Mouse (Mus musculus) stomach, embryonic 16.5 days (tissue): ENCODE results near the gene Dedd. TPM values are rescaled to one million over a fixed set of nuclear protein-coding genes. Genes with fewer than 3 reads are reported as not detected.
"Not testable (repeated sequence)": the region's sequence is repeated elsewhere in the genome, so short reads cannot be mapped to it uniquely, and the experiment has no call there.

Source experiments
- ATAC-seq: fragments of 200-750 bp; cut with Nextera tagmentation; 2 replicates; pipeline ENCODE4 v1.8.0; 2017; ENCODE audit warnings: moderate number of reproducible peaks, moderate TSS enrichment; ENCODE audit not compliant: insufficient read depth, low FRiP score
- H3K27ac ChIP-seq: fragments of 300-500 bp; sonication (generic); 2 replicates; pipeline ENCODE4 v1.5.1; 2014; ENCODE audit warnings: low read length
- H3K27me3 ChIP-seq: fragments of 300-500 bp; sonication (generic); 2 replicates; pipeline ENCODE4 v1.6.1; 2014; ENCODE audit warnings: low read length, control low read depth, mixed read lengths; ENCODE audit not compliant: control insufficient read depth, insufficient read depth
- H3K36me3 ChIP-seq: fragments of 300-500 bp; sonication (generic); 2 replicates; pipeline ENCODE4 v1.6.1; 2014; ENCODE audit warnings: low read length; ENCODE audit not compliant: control insufficient read depth, insufficient read depth
- H3K4me1 ChIP-seq: fragments of 300-500 bp; sonication (generic); 2 replicates; pipeline ENCODE4 v1.6.1; 2014; ENCODE audit warnings: low read length, control low read depth, mixed read lengths; ENCODE audit not compliant: control insufficient read depth, insufficient read depth
- H3K4me2 ChIP-seq: fragments of 300-500 bp; sonication (generic); 2 replicates; pipeline ENCODE4 v1.6.1; 2014; ENCODE audit warnings: low read depth, low read length, mixed read lengths
- H3K4me3 ChIP-seq: fragments of 300-500 bp; sonication (generic); replicated peaks from 2 replicates; pipeline ENCODE4 v1.5.1; 2014; ENCODE audit warnings: mild to moderate bottlenecking, low read length
- H3K9ac ChIP-seq: fragments of 300-500 bp; sonication (generic); 2 replicates; pipeline ENCODE4 v1.6.1; 2014; ENCODE audit warnings: low read length
- H3K9me3 ChIP-seq: fragments of 300-500 bp; sonication (generic); replicated peaks from 2 replicates; pipeline ENCODE4 v1.6.1; 2016; ENCODE audit warnings: low read length, control low read depth; ENCODE audit not compliant: control insufficient read depth
- WGBS: fragments of 180-500 bp; shearing (Covaris S2); extraction: QIAGEN DNeasy Blood & Tissue Kit; methylation state at CpG from one replicate; pipeline ENCODE4 v1.1.7; 2014; 5-methylcytosine and 5-hydroxymethylcytosine counted together
- polyA plus RNA-seq: library from polyadenylated mRNA; unstranded; fragments of >200 nt; fragmentation: Nextera tagmentation; extraction: Ambion mirVana; gene quantifications from 2 replicates; pipeline ENCODE4 v1.2.1, GENCODE M21; 2015

Gene Dedd
- polyA plus RNA-seq, 1 experiment from 2014 or later, result 54.7 TPM

DNA sequence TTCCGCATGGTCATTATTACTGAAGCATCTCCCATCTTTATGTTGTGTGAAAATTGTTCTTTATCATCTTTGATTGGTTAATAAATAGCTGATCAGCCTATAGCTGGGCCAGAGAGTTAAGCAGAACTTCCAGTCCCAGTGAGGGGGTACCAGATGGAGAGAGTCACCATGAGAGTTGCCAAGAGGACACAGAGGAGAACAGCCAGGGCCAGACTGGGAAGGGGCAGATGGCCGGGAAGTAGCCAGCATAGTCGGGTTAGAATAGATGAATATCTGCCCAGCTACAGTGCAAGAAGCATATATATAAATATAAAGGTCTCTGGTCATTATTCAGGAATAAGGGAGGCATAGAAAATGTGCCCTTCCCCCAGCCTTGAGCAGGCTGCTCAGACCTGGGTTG lies 30.7 kb upstream of the Dedd start:
- Histone ChIP-seq H3K36me3 (no peaks in the 10 kb centered on the region), H3K4me1 (peaks cover 7% of the 10 kb centered on the region), H3K27me3 (peaks cover 5% of the 10 kb centered on the region; the same call in 1 of the 2 replicates), H3K9me3 (no peaks in the 10 kb centered on the region), H3K27ac (no peak overlapping the region), H3K9ac (no peak overlapping the region), H3K4me2 (no peak overlapping the region), H3K4me3 (no peak overlapping the region)
- 53% methylated on average over 3 of the region's 3 CpGs for WGBS
- no peak for ATAC-seq

GRCm38 (mm10) chr1:171306157-171306556 lies 22.8 kb upstream of the Dedd start:
- not testable (repeated sequence) for H3K4me3 ChIP-seq, H3K9ac ChIP-seq, H3K36me3 ChIP-seq, H3K27ac ChIP-seq, H3K9me3 ChIP-seq, H3K4me1 ChIP-seq, ATAC-seq, H3K27me3 ChIP-seq, H3K4me2 ChIP-seq
- WGBS, result 59% methylated on average over 5 of the region's 5 CpGs

DNA sequence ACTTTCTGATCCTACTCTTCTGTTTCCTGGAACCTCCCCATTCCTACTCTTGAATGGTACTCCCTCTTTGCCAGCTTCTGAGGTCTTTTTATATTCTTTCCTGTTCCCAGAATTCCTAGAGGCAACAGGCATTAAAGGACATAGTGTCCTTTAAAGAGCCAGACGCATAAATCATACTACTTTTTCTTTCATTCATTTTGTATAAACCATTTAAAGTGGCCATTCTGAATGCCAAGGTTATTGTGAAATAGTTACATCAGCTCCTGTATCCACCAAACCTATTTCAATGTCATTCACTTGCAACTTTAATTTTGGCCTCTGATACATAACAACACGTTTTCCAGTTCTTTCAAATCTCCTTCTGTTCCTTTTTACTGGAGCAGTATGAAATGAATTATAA lies 19.6 kb upstream of the Dedd start:
- H3K9me3 ChIP-seq, result no peaks in the 10 kb centered on the region
- no peak for ATAC-seq
- no peaks in the 10 kb centered on the region for H3K4me1 ChIP-seq
- no peak overlapping the region for H3K4me3 ChIP-seq
- H3K9ac ChIP-seq, result no peak overlapping the region
- H3K4me2 ChIP-seq, result no peak overlapping the region
- H3K36me3 ChIP-seq, result no peaks in the 10 kb centered on the region
- WGBS, result 57% methylated on average over 2 of the region's 2 CpGs
- H3K27me3 ChIP-seq, result no peaks in the 10 kb centered on the region
- H3K27ac ChIP-seq, result no peak overlapping the region

GRCm38 (mm10) chr1:171319748-171320147 lies 9.2 kb upstream of the Dedd start:
- Histone ChIP-seq H3K36me3 (no peaks in the 10 kb centered on the region), H3K27ac (no peak overlapping the region), H3K4me3 (0 out of 2 replicates have a peak overlapping the region, but pooled peaks have one; percentile 8), H3K4me2 (0 out of 2 replicates have a peak overlapping the region, but pooled peaks have one; percentile 19), H3K27me3 (no peaks in the 10 kb centered on the region), H3K9me3 (no peaks in the 10 kb centered on the region), H3K4me1 (peaks cover 6% of the 10 kb centered on the region; the same call in 1 of the 2 replicates), H3K9ac (no peak overlapping the region)
- no peak for ATAC-seq
- 21% methylated on average over 7 of the region's 7 CpGs for WGBS

- Histone ChIP-seq H3K36me3 (no peaks in the 10 kb centered on the region), H3K9me3 (no peaks in the 10 kb centered on the region), H3K9ac (no peak overlapping the region), H3K4me3 (0 out of 2 replicates have a peak overlapping the region, but pooled peaks have one; percentile 8), H3K4me1 (peaks cover 6% of the 10 kb centered on the region; the same call in 1 of the 2 replicates), H3K27ac (no peak overlapping the region), H3K27me3 (no peaks in the 10 kb centered on the region), H3K4me2 (0 out of 2 replicates have a peak overlapping the region, but pooled peaks have one; percentile 19)
- ATAC-seq, result no peak
- 26% methylated on average over 5 of the region's 5 CpGs for WGBS
Measured at GRCm38 (mm10) chr1:171320151-171320550, 8.8 kb upstream of the Dedd start.

DNA sequence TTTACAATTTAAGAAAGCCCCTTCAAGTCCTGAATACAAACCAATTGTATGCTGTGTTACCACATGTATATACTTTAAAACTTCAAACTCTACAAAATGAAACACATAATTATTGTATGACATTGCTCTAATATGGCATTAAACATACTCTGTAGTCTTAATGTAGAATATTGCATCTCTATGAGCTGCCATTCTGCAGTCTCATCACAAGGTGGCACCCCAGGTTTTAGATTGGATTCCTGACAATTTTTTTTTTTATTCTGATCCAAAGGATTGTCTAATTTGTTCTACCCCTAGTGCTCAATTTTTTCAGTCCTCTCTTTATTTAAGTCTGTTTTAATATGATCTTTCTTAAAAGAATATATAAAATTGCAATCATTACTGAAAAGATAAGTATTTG lies 7.5 kb upstream of the Dedd start:
- Histone ChIP-seq H3K27ac (no peak overlapping the region), H3K9me3 (no peaks in the 10 kb centered on the region), H3K9ac (no peak overlapping the region), H3K36me3 (no peaks in the 10 kb centered on the region), H3K4me2 (no peak overlapping the region), H3K4me1 (peaks cover 6% of the 10 kb centered on the region; the same call in 1 of the 2 replicates), H3K4me3 (no peak overlapping the region), H3K27me3 (no peaks in the 10 kb centered on the region)
- ATAC-seq, result no peak

DNA sequence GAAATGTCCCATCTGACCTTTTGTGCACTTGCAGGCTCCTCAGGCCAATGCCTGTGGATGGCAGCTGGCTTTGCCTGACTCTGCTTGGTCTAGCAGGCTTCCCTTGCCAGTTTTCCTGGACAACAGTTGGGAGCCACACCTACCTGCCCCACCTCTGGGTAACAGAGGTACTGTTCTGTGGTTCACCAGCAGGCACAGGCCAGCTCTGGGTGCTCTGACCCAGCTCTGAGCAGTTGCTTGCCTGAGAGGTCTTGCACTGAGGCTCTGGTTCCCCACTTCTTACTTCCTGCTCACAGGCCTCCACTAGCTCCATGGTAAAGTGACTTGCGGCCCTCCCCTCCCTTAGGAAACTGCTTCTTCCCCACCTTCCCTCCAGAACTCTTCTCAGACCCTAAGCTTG lies 6.9 kb upstream of the Dedd start:
- ATAC-seq, result no peak
- WGBS, result 69% methylated on average over 1 of the region's 1 CpGs
- no peak overlapping the region for H3K27ac ChIP-seq

DNA sequence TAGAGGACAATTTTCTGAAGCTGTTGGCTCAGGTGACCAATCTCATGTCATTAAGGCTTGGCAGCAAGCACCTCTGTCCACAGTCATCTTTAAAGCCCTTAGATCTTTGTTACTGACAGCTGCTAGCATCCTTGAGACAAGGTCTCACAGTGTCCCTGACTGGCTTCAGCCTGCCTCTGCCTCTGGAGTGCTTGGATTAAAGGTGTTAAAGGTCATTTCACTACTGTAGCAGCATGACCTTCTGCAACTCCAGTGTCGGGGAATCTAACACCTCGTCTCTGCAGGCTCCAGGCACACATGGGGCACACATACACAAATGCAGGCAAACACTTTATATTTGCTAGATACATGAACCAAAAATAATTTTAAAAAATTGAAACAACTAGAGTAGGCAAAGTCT lies 3.4 kb upstream of the Dedd start:
- Histone ChIP-seq H3K4me1 (peaks cover 18% of the 10 kb centered on the region), H3K36me3 (no peaks in the 10 kb centered on the region), H3K27ac (no peak overlapping the region), H3K9ac (no peak overlapping the region), H3K4me3 (no peak overlapping the region), H3K4me2 (no peak overlapping the region), H3K27me3 (no peaks in the 10 kb centered on the region), H3K9me3 (no peaks in the 10 kb centered on the region)
- no peak for ATAC-seq
- 75% methylated on average over 2 of the region's 2 CpGs for WGBS

More for the DNA sequence above, 6.9 kb upstream of the Dedd start:
- peaks cover 6% of the 10 kb centered on the region; the same call in 1 of the 2 replicates for H3K4me1 ChIP-seq
- no peak overlapping the region for H3K4me2 ChIP-seq
- H3K27me3 ChIP-seq, result no peaks in the 10 kb centered on the region
- no peak overlapping the region for H3K9ac ChIP-seq
- H3K36me3 ChIP-seq, result no peaks in the 10 kb centered on the region
- H3K4me3 ChIP-seq, result no peak overlapping the region
- H3K9me3 ChIP-seq, result no peaks in the 10 kb centered on the region

DNA sequence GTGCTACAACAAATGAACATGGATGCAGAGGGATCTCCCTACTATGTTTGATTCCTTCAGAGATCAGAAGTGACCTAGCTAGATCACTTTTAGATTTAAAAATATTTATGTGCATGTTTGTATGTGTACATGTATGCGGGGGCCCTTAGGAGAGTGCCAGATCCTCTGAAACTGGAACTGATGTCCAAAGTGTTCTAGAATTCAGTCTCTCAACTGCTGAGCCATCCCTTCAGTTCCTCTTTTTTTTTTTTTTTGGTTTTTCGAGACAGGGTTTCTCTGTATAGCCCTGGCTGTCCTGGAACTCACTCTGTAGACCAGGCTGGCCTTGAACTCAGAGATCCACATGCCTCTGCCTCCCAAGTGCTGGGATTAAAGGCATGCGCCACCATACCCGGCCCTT lies 2.4 kb upstream of the Dedd start:
- not testable (repeated sequence) for H3K9me3 ChIP-seq, H3K4me3 ChIP-seq, ATAC-seq, H3K27me3 ChIP-seq, H3K9ac ChIP-seq, H3K4me2 ChIP-seq, H3K36me3 ChIP-seq, H3K27ac ChIP-seq
- H3K4me1 ChIP-seq, result peaks cover 27% of the 10 kb centered on the region
- WGBS, result 80% methylated on average over 4 of the region's 4 CpGs

- Histone ChIP-seq H3K4me1 (peaks cover 27% of the 10 kb centered on the region), H3K4me3 (peak overlapping the region; percentile 79), H3K4me2 (peak overlapping the region; percentile 92), H3K27me3 (no peaks in the 10 kb centered on the region), H3K36me3 (no peaks in the 10 kb centered on the region), H3K9me3 (no peaks in the 10 kb centered on the region), H3K27ac (peak overlapping the region; percentile 99), H3K9ac (peak overlapping the region; percentile 98)
- no peak for ATAC-seq
- WGBS, result 17% methylated on average over 9 of the region's 9 CpGs
Measured at GRCm38 (mm10) chr1:171328244-171328643, 701 bp upstream of the Dedd start.
